Mouse (Mus musculus) intestine, embryonic 14.5 days (tissue): ENCODE data around the gene Dnah9. TPM values are rescaled to one million over a fixed set of nuclear protein-coding genes. Genes with fewer than 3 reads are reported as not detected.

Source experiments
- ATAC-seq: fragments of 200-750 bp; cut with Nextera tagmentation; replicated peaks from 2 replicates; pipeline ENCODE4 v1.8.0; 2017; ENCODE audit warnings: low read depth, moderate number of reproducible peaks, moderate TSS enrichment, moderate library complexity; ENCODE audit not compliant: low FRiP score, low TSS enrichment
- DNase-seq: peaks from one replicate; pipeline ENCODE4 v3.0.0-alpha.2; 2018; ENCODE audit warnings: low spot score
- H3K27ac ChIP-seq: fragments of 300-500 bp; sonication (generic); 2 replicates; pipeline ENCODE4 v1.5.1; 2014; ENCODE audit warnings: low read depth, mild to moderate bottlenecking, control low read depth
- H3K27me3 ChIP-seq: fragments of 300-500 bp; sonication (generic); replicated peaks from 2 replicates; pipeline ENCODE4 v1.6.1; 2014; ENCODE audit warnings: low read length, control low read depth; ENCODE audit not compliant: control insufficient read depth, insufficient read depth
- H3K36me3 ChIP-seq: fragments of 300-500 bp; sonication (generic); 2 replicates; pipeline ENCODE4 v1.6.1; 2014; ENCODE audit warnings: low read length, control low read depth; ENCODE audit not compliant: control insufficient read depth, insufficient read depth
- H3K4me1 ChIP-seq: fragments of 300-500 bp; sonication (generic); replicated peaks from 2 replicates; pipeline ENCODE4 v1.6.1; 2014; ENCODE audit warnings: low read length, control low read depth, mixed read lengths; ENCODE audit not compliant: control insufficient read depth, insufficient read depth
- H3K4me2 ChIP-seq: fragments of 300-500 bp; sonication (generic); 2 replicates; pipeline ENCODE4 v1.6.1; 2014; ENCODE audit warnings: low read length
- H3K4me3 ChIP-seq: fragments of 300-500 bp; sonication (generic); 2 replicates; pipeline ENCODE4 v1.5.1; 2014; ENCODE audit warnings: low read depth, low read length, control low read depth, mixed read lengths
- H3K9ac ChIP-seq: fragments of 300-500 bp; sonication (generic); 2 replicates; pipeline ENCODE4 v1.6.1; 2014; ENCODE audit warnings: mild to moderate bottlenecking, low read length
- H3K9me3 ChIP-seq: fragments of 300-500 bp; sonication (generic); 2 replicates; pipeline ENCODE4 v1.6.1; 2016; ENCODE audit warnings: low read length, control low read depth; ENCODE audit not compliant: control insufficient read depth
- WGBS: fragments of 180-500 bp; shearing (Covaris S2); extraction: QIAGEN DNeasy Blood & Tissue Kit; methylation state at CpG from one replicate; pipeline ENCODE4 v1.1.7; 2014; 5-methylcytosine and 5-hydroxymethylcytosine counted together
- polyA plus RNA-seq: library from polyadenylated mRNA; unstranded; fragments of >200 nt; fragmentation: Nextera tagmentation; extraction: Ambion mirVana; gene quantifications from 2 replicates; pipeline ENCODE4 v1.2.1, GENCODE M21; 2014

Dnah9 gene
- polyA plus RNA-seq, 1 experiment from 2014 or later: 0.22 TPM

DNA sequence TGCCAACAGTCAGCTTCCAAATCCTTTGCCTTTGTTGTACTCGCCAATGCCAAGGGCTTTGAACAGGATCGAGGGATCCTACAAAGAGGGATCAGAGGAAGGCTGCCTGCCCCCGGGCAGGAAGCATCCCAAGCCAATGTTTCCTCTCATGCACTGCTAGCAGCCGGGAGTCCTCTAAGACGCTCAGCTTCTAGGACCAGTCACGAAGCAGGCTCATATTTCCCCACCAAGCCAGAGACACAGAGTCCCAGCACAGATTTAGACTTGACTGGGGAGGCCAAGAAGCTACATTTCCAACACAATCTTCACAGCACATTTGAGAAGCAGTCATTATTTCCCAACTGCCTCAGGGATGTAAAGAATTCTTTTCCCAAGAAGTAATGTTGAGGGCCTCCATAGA, 43.9 kb downstream of the Dnah9 start:
- Histone ChIP-seq H3K9ac (no peak overlapping the region), H3K9me3 (no peaks in the 10 kb centered on the region), H3K27ac (no peak overlapping the region), H3K27me3 (no peaks in the 10 kb centered on the region), H3K4me1 (no peaks in the 10 kb centered on the region), H3K36me3 (no peaks in the 10 kb centered on the region), H3K4me3 (no peak overlapping the region), H3K4me2 (no peak overlapping the region)
- DNase-seq (no peak), ATAC-seq (no peak)
- WGBS: 64% methylated on average over 6 of the region's 6 CpGs

DNA sequence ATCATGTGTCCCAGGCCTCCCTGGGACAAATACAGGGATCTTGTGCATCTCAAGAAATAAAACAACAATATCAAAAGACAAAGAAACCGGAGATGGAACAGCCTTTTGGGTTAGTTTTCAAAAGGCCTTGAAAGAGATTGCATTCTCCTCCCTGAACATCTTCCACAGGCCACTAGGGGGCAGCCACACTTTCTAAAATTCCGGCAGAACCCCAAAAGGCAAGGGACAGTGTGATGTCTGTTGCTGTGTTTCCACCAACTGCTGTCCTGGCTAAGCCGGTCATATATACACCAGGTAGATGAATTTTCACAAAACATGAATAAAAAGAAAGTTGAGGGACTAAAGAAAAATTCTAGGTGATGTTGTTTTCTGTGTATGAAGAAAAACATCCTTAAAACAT, 46.3 kb downstream of the Dnah9 start:
- no peaks in the 10 kb centered on the region for H3K4me1 ChIP-seq
- H3K27me3 ChIP-seq: no peaks in the 10 kb centered on the region
- H3K4me3 ChIP-seq: no peak overlapping the region
- H3K9ac ChIP-seq: no peak overlapping the region
- ATAC-seq (no peak), DNase-seq (peak; percentile 76)
- 21% methylated on average over 3 of the region's 3 CpGs for WGBS
- H3K4me2 ChIP-seq: no peak overlapping the region
- no peaks in the 10 kb centered on the region for H3K9me3 ChIP-seq
- no peak overlapping the region for H3K27ac ChIP-seq
- no peaks in the 10 kb centered on the region for H3K36me3 ChIP-seq

- H3K4me1 ChIP-seq: no peaks in the 10 kb centered on the region
- 81% methylated on average over 7 of the region's 7 CpGs for WGBS
- no peak overlapping the region for H3K9ac ChIP-seq
- H3K36me3 ChIP-seq: no peaks in the 10 kb centered on the region
- no peak overlapping the region for H3K4me2 ChIP-seq
- no peak for ATAC-seq
- H3K4me3 ChIP-seq: no peak overlapping the region
- no peaks in the 10 kb centered on the region for H3K9me3 ChIP-seq
- no peaks in the 10 kb centered on the region for H3K27me3 ChIP-seq
- DNase-seq: no peak
- H3K27ac ChIP-seq: no peak overlapping the region
Measured at GRCm38 (mm10) chr11:66083663-66084254, 84.6 kb downstream of the Dnah9 start.

DNA sequence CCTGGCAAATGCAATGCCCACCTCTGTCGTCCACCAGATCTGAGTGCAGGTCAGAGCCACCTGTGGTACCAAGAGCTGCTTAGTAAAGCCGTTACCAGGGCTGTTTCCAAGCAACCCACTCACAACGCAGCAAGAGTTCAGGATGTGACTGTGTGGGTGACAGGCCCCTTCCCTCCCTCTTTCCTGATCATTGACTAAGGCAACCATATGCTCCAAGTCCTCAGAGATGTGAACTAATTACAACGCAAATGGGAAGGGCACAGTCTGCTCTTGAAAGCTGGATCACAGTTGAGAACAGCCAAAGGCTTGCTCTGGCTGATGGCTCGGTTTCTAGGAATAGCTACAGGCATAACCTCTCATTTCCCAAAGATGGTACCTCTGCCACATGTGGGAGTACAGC, 95.4 kb downstream of the Dnah9 start:
- WGBS: 72% methylated on average over 5 of the region's 5 CpGs
- Histone ChIP-seq H3K9me3 (no peaks in the 10 kb centered on the region), H3K36me3 (no peaks in the 10 kb centered on the region), H3K4me1 (no peaks in the 10 kb centered on the region), H3K4me2 (no peak overlapping the region), H3K27me3 (no peaks in the 10 kb centered on the region), H3K4me3 (no peak overlapping the region), H3K9ac (no peak overlapping the region), H3K27ac (no peak overlapping the region)
- DNase-seq (no peak), ATAC-seq (no peak)

- Histone ChIP-seq H3K27ac (no peak overlapping the region), H3K9ac (no peak overlapping the region), H3K4me2 (no peak overlapping the region), H3K9me3 (0 out of 2 replicates have a peak, but pooled peaks cover 4% of the 10 kb centered on the region), H3K4me3 (no peak overlapping the region), H3K27me3 (no peaks in the 10 kb centered on the region), H3K4me1 (no peaks in the 10 kb centered on the region), H3K36me3 (no peaks in the 10 kb centered on the region)
- no peak for ATAC-seq
- 44% methylated on average over 3 of the region's 3 CpGs for WGBS
- no peak for DNase-seq
Measured at GRCm38 (mm10) chr11:66058956-66059355, 109.4 kb downstream of the Dnah9 start.

DNA sequence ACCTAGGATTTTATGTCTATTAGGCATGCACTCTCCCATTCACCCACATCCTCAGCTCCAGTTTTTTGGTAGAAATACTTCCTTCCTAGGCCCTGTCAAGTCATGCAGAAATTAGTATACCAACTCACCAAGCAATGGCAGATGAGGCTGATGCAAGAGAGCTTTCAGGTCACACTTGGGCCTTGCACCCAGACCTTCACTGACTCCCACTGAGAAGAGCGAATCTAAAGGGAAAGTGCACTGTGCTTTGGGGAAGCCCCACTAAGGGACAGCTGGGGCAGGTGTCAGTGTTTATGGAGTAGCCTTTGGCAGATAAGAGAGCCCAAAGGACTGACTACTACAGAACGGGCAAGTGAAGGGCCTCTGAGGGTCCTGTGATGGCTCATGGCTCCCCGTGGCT, 117.1 kb downstream of the Dnah9 start:
- whole genome bisulfite sequencing: 85% methylated on average over 3 of the region's 3 CpGs
- Histone ChIP-seq H3K4me3 (no peak overlapping the region), H3K27me3 (no peaks in the 10 kb centered on the region), H3K4me1 (peaks cover 8% of the 10 kb centered on the region; the same call in 1 of the 2 replicates), H3K27ac (no peak overlapping the region), H3K9me3 (no peaks in the 10 kb centered on the region), H3K9ac (no peak overlapping the region), H3K36me3 (no peaks in the 10 kb centered on the region), H3K4me2 (no peak overlapping the region)
- ATAC-seq: no peak
- no peak for DNase-seq

DNA sequence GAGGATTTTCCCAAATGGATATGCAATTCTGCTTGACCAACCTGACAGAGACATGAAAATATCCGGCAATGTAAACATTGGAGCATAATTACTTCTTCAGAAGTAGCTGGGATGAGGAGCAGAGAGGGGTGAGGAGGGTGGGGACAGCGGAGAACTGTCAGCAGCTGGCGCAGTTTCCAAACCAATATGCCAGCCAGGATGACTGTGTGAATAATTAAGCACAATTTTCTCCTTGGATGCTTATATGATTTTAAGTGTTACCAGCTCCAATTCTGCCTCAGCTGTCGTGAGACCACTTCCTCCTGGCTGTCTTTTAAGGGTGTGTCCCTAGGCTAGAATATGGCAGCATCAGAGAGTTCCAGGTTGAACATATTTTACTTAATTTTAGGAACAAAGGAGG, 119.2 kb downstream of the Dnah9 start:
- ATAC-seq (no peak), DNase-seq (no peak)
- no peak overlapping the region for H3K4me2 ChIP-seq
- 63% methylated on average over 4 of the region's 4 CpGs for WGBS
- H3K4me1 ChIP-seq: peaks cover 8% of the 10 kb centered on the region; the same call in 1 of the 2 replicates
- H3K27me3 ChIP-seq: no peaks in the 10 kb centered on the region
- H3K9ac ChIP-seq: no peak overlapping the region
- no peaks in the 10 kb centered on the region for H3K9me3 ChIP-seq
- H3K4me3 ChIP-seq: no peak overlapping the region
- H3K36me3 ChIP-seq: no peaks in the 10 kb centered on the region
- no peak overlapping the region for H3K27ac ChIP-seq

DNA sequence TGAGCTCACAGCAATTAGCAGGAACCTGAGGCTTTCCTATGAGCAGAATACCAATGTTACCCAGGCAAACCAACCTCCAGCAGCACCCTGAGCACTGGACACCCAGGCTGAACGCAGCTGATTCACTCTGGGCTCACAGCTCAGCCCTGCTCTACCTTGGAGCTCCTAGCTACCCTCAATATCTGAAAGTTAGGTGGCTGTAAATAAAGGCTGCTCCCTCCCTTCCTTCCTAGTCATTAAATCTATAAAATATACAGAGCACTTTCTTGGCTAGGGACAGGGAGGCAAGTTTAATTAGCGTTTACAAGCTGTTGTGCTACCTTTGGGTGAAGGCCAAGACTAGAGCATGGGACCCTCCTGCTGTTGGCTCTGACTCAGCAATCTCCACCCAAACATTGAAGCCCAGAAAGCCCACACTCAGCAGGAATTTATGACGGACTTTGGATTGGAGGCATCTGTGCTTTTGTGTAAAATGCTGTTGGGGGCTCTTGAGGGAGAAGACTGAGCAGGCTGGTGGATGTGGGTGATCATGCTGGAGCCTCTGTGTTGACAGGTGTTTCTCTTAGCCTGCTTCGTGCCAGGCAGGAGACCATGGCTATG, 121.7 kb downstream of the Dnah9 start:
- DNase-seq (peak; percentile 54), ATAC-seq (no peak)
- WGBS: 40% methylated on average over 4 of the region's 4 CpGs
- no peaks in the 10 kb centered on the region for H3K27me3 ChIP-seq
- no peak overlapping the region for H3K9ac ChIP-seq
- H3K36me3 ChIP-seq: no peaks in the 10 kb centered on the region
- peaks cover 8% of the 10 kb centered on the region; the same call in 1 of the 2 replicates for H3K4me1 ChIP-seq
- H3K27ac ChIP-seq: no peak overlapping the region; the same call in 1 of the 2 replicates
- no peak overlapping the region for H3K4me2 ChIP-seq
- H3K9me3 ChIP-seq: no peaks in the 10 kb centered on the region
- H3K4me3 ChIP-seq: no peak overlapping the region

- Histone ChIP-seq H3K4me1 (peaks cover 8% of the 10 kb centered on the region; the same call in 1 of the 2 replicates), H3K27me3 (no peaks in the 10 kb centered on the region), H3K4me3 (no peak overlapping the region), H3K4me2 (no peak overlapping the region), H3K9ac (no peak overlapping the region), H3K27ac (no peak overlapping the region), H3K9me3 (no peaks in the 10 kb centered on the region), H3K36me3 (no peaks in the 10 kb centered on the region)
- ATAC-seq (no peak), DNase-seq (no peak)
- 61% methylated on average over 6 of the region's 6 CpGs for WGBS
Measured at GRCm38 (mm10) chr11:66043635-66044034, 124.7 kb downstream of the Dnah9 start.
